Mouse (Mus musculus) fibroblast of lung, adult 2 months (primary cell): ENCODE results near the gene Ctnnd2.
"Not testable (repeated sequence)": the region's sequence is repeated elsewhere in the genome, so short reads cannot be mapped to it uniquely, and the experiment has no call there.

Experiments used
- DNase-seq: peaks from one replicate; pipeline ENCODE4 v3.0.0-alpha.2; 2011; ENCODE audit warnings: low read depth

The Ctnnd2 gene

DNA sequence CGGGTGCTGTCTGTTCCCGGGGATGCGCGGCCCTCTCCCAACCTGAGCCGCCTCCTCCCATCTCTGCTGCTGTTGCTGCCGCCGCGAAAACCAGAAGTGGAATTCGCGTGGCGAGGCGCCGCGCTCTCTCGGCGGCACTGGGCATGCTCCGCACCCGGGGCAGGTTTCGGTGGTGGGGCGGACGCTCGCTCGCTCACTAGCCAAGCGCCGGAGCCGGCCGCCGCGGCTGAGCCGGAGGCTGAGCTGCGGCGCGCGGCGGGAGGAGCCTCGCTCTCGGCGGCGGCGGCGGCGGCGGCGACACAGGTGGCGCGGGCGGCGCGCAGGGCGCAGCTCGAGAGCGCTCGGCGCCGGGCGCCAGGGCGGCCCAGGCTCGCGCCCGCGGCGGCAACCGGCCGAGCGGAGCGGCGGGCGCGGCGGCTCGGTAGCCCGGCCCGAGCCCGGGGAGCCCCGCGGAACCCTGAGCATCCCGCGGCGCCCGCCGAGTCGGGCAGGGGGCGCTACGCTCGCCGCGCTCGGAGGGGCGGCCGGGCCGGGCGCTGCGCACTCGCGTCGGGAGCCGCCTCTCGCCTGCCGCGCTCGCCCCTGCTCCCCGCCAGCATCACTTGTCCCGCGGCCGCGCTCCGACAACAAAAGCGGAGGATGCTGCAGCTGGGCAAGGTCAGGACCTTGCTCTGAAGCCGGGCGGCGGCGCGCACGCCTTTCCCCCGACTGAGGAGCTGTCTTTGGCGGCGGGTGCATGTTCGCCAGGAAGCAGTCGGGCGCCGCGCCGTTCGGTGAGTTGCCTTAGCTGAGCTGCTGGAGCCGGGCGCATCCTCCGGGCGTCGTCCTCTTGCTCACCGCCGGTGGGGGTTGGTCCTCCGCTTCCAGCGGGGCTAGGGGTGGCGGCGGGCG is at the start of gene Ctnnd2:
Ctnnd2 (plus strand) TSS at position 203 of the 891 bp plus-strand sequence.
- no peak for DNase-seq

- DNase-seq: no peak
Measured at GRCm38 (mm10) chr15:30130705-30131104, 41.7 kb upstream of the Ctnnd2 start.

DNA sequence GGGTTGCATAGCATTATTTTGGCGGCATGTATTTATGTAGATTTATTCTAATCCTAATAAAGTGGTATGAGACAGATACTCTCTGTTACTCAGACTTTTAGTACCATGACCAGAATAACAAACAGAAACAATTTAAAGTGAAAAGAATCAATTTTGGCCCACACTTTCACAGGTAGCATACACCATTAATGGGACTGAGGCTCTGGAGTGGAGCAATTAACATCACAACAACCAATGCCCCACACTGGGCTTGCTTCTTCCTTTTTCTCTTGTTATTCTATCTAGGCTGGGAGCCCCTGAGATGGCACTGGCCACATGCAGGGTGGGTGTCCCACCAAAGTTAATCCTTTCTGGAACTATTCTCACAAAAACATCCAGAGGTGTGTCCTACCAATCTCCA is 32.8 kb upstream of the Ctnnd2 start:
- not testable (repeated sequence) for DNase-seq

DNA sequence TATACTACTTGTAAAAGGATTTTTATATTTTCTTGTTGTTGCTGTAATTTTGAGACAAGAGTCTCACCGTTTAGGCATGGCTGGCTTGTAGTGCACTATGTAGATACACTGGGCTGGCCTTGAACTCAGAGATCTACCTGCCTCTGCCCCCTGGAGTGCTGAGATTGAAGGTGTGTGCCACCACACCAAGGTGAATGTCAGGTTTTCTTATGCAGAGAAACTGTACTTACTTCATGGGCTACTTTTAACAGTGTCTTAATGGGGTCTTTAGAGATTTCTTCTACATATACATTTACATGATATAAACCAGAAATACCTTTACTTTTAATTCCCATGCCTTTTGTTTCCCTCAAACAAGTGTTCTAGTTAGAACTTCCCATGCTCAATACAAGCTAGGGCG is 27.0 kb upstream of the Ctnnd2 start:
- no peak for DNase-seq

GRCm38 (mm10) chr15:30152176-30152575 is 20.2 kb upstream of the Ctnnd2 start:
- DNase-seq: no peak

- no peak for DNase-seq
Measured at GRCm38 (mm10) chr15:30157975-30158374, 14.4 kb upstream of the Ctnnd2 start.

- DNase-seq: no peak
Measured at GRCm38 (mm10) chr15:30170031-30170430, 2.4 kb upstream of the Ctnnd2 start.

DNA sequence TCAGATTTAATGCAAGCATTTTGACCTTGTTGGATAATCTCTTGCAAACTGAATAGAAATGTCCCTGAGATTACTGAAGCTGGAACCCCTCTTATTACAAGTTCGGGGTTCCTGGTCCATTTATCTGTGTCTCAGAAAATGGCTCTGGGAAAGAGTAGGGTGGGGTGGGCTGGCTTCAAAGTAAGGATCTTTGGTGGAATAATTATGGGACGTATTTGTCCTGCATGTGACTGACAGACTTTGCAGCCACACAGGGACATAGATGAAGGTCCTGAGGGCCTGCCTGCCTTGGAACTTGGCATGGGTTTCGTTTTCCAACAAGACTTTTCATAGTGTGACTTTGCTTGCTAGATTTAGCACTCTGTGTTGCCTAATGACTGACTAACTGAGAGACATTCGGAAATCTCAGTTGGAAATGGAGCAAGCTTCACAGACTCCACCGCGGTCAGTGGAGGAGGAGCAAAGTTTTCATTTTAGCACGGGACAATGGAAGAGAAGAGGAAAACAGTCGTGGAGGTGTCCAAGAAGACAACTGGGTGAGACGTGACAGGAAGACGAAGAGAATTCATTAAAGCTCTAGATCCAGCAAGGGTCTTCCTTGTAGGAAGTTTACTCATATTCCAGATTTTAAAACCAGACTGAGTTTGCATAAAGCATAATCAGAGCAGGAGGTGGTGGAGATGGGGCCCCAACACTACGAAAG is 749 bp upstream of the Ctnnd2 start:
- DNase-seq: no peak

- no peak for DNase-seq
Measured at GRCm38 (mm10) chr15:30173370-30173941, 1.1 kb downstream of the Ctnnd2 start.

GRCm38 (mm10) chr15:30174321-30174720 is 1.9 kb downstream of the Ctnnd2 start:
- DNase-seq: no peak

- no peak for DNase-seq
Measured at GRCm38 (mm10) chr15:30184020-30184419, 11.6 kb downstream of the Ctnnd2 start.

DNA sequence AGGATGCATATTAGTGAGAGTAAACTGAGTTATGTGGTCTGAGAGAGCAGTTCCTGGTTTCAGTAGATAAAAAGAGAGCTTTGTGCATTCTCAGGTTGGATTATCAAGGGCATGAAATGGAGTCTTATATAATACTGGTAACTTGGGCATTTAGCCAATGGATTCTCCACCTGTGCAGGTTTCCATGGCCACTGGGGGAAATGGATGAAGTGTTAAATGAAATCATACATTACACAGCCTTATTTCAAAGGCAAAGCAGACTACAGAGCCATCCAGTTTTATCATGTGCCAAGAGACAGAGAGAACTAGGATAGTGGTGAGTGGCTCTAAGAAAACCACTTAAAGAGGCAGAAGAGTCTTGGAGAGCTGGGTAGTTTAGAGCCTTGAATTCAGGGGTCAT is 18.5 kb downstream of the Ctnnd2 start:
- DNase-seq: no peak

DNA sequence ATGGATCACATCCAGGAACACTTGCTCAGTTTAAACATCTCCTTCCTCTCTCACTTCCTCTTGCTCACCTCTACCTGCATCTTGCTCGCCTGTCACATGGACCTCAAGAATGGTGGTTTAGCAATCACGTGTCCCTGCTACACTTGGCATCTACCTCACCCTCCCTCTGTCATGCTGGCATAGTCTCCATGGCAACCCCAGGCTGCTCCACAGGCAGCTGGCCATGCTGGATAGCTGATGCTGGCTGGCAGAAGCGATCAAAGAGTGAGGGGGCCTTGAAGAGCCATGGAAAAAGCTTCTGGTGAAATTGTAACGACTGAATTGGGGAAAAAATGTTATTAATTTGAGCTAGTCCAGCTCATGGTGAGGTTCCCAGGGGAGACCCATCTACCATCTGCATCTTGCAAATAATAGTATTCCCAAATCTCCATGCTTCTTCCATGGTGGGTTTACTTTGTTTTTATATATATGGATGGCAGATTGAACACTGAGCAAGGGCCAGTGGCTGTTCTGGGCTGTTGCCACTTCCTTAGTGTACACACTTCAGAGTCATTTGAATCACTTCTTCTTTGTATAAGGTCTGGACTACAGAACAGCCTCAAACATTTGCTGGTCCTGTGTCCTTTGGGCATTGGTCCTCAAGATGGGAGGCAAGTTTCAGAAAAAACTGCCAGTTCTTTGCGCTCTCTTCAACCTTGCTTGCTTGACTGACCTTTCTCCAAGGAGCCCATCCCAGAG is 19.7 kb downstream of the Ctnnd2 start:
- no peak for DNase-seq

DNA sequence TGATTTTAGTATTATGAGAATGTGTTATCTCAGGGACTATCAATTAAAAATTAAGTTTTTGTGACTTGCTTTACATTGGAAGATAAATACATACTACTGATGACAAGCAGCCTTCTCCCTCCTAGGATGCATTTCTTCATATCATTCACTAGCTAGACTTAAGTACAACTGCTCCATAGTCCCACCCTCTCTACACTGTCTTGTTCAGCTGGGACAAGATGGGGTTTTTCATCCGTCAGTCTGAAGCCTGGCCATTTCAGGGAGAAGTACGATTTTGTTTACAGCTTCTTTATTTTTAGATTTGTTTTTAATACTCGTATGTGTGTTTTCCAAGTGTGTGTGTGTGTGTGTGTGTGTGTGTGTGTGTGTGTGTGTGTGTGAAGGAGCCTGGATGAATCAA is 26.0 kb downstream of the Ctnnd2 start:
- no peak for DNase-seq

- no peak for DNase-seq
Measured at GRCm38 (mm10) chr15:30199785-30200184, 27.4 kb downstream of the Ctnnd2 start.

GRCm38 (mm10) chr15:30201211-30201610 is 28.8 kb downstream of the Ctnnd2 start:
- DNase-seq: no peak

DNA sequence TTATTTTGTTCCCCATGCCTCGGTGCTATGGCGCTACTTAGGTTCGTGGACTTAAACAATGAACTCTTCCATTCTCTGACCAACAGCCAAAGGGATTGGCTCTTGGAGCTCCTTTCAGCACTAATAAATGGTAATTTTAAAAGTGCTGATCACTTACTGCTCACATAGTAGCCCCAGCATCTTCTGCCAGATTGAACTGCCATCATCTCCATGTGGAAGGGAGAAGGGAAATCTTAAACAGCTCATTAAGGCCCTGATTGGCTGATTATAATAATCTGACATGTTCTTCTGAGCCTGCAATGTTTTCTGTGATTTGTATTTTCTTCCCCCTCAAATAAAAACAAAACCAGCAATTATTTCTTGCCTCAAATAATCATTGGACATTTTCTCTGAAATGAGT is 29.2 kb downstream of the Ctnnd2 start:
- DNase-seq: no peak

DNA sequence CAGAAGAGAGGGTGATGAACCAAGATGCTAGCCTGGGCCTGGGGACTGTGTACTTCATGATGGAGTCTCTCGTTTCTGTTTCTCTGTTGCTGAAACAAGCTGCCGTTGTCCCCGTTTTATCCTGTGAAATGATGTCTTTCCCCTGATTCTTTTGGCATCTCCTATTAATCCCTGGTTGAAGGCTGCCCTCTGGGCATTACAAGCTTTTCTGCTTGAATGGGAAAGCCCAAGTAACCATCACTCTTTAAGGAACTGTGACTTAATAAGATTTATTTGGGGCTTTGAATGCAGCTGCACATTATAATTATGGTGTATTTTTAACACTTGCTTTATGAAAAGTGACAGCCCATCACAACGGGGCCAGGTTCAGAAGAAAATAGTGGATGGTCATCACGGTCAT is 40.4 kb downstream of the Ctnnd2 start:
- DNase-seq: no peak

GRCm38 (mm10) chr15:30215871-30216270 is 43.5 kb downstream of the Ctnnd2 start:
- no peak for DNase-seq

- no peak for DNase-seq
Measured at GRCm38 (mm10) chr15:30229112-30229511, 56.7 kb downstream of the Ctnnd2 start.

GRCm38 (mm10) chr15:30235210-30236034 is 63.0 kb downstream of the Ctnnd2 start:
- no peak for DNase-seq
